Mouse (Mus musculus) heart, adult 2 months (tissue): Measurements from ENCODE around the gene Sytl4. TPM values are rescaled to one million over a fixed set of nuclear protein-coding genes. Genes with fewer than 3 reads are reported as not detected.

ENCODE experiments used
- DNase-seq, 2 experiments: peaks; one replicate each; pipeline ENCODE4 v3.0.0; 2021
- H3K27ac ChIP-seq: fragments of 200-600 bp; 2 replicates; pipeline ENCODE4 v1.8.1; 2022
- H3K27me3 ChIP-seq: fragments of 200-500 bp; 2 replicates; pipeline ENCODE4 v1.6.1; 2012; ENCODE audit warnings: mild to moderate bottlenecking, low read length, inconsistent platforms, mixed read lengths; ENCODE audit not compliant: control insufficient read depth, insufficient read depth
- H3K36me3 ChIP-seq: fragments of 200-500 bp; 2 replicates; pipeline ENCODE4 v1.6.1; 2012; ENCODE audit warnings: low read length, inconsistent platforms; ENCODE audit not compliant: control insufficient read depth, insufficient read depth
- H3K4me1 ChIP-seq: fragments of 200-500 bp; 2 replicates; pipeline ENCODE4 v1.6.1; 2011; ENCODE audit warnings: low read length; ENCODE audit not compliant: control insufficient read depth, insufficient read depth
- H3K4me3 ChIP-seq: fragments of 200-600 bp; 2 replicates; pipeline ENCODE4 v1.8.1; 2022
- H3K79me2 ChIP-seq: fragments of 200-500 bp; replicated peaks from 2 replicates; pipeline ENCODE4 v1.6.1; 2012; ENCODE audit warnings: mild to moderate bottlenecking, inconsistent platforms, low read length, moderate library complexity, mixed read lengths; ENCODE audit not compliant: control insufficient read depth, insufficient read depth
- H3K9ac ChIP-seq: fragments of 200-500 bp; 2 replicates; pipeline ENCODE4 v1.6.1; 2012; ENCODE audit warnings: low read depth, mild to moderate bottlenecking, control low read depth, inconsistent platforms, low read length, mixed read lengths
- CTCF ChIP-seq: fragments of 200-600 bp; IDR thresholded peaks from 2 replicates; pipeline ENCODE4 v1.8.1; 2022; ENCODE audit warnings: antibody characterized with exemption, mild to moderate bottlenecking, moderate library complexity
- EP300 ChIP-seq: fragments of 200-500 bp; IDR thresholded peaks from 2 replicates; pipeline ENCODE4 v1.6.1; 2011; ENCODE audit warnings: low read depth, low read length, control low read depth; ENCODE audit not compliant: insufficient read depth
- POLR2A ChIP-seq: fragments of 200-500 bp; IDR thresholded peaks from 2 replicates; pipeline ENCODE4 v1.6.1; 2011; ENCODE audit warnings: mild to moderate bottlenecking, low read depth, low read length, control low read depth; ENCODE audit not compliant: insufficient read depth
- WGBS: fragments of 180-500 bp; shearing (Covaris S2); methylation state at CpG from one replicate; pipeline ENCODE4 v1.1.7; 2018; 5-methylcytosine and 5-hydroxymethylcytosine counted together
- intact Hi-C: fragments of 180-260 bp; cut with DNase I; formaldehyde crosslinking; loops from one replicate; pipeline ENCODE4 v1.15.1; 2025
- polyA plus RNA-seq: library from polyadenylated mRNA; depleted of rRNA; stranded (reverse); fragments of >200 nt; gene quantifications from 2 replicates; pipeline ENCODE4 v1.2.3, GENCODE M21; 2012
- total RNA-seq, 2 experiments: library from RNA; stranded (reverse); gene quantifications; 2 replicates each; pipeline ENCODE4 v1.2.3; 2021

Sytl4 gene
- total and polyA plus RNA-seq, 3 experiments, result 0.68 to 3.1 (median 1.3) TPM

- WGBS, result 78% methylated on average over 7 of the region's 7 CpGs
- no peak overlapping the region for H3K27ac ChIP-seq
Observed at GRCm38 (mm10) chrX:133954661-133955060, 27.0 kb downstream of the Sytl4 start.

DNA sequence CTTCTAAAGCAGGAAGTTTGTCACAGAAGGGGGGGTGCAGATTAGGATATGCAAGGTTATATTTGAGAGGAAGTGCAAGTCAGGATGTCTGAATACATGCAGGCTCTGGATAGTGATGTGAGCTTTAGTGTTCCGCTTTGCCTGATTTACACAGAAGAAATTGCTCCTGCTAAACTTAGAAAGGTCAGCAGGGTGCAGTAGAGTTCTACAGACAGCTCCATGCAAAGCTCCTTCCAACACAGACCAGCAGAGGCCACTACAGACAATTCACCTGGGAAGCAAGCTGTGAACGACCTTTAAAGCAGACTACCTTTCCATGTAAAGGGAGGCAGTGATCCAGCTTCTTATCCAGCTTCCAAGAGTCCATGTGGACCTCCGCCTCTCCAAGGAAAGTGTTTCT is 34.2 kb downstream of the Sytl4 start:
- Histone ChIP-seq H3K4me3 (no peak overlapping the region), H3K9ac (no peak overlapping the region), H3K79me2 (no peaks in the 10 kb centered on the region), H3K36me3 (no peaks in the 10 kb centered on the region), H3K4me1 (no peaks in the 10 kb centered on the region; the same call in 1 of the 2 replicates), H3K27ac (no peak overlapping the region), H3K27me3 (no peaks in the 10 kb centered on the region)
- TF ChIP-seq POLR2A (no peak), EP300 (0 out of 2 replicates have a peak, but pooled peaks have one; percentile 56), CTCF (peak; percentile 89)
- 29% methylated on average over 3 of the region's 3 CpGs for WGBS
- peak; percentile 15 to 21 for DNase-seq
- intact Hi-C loops, result loop anchor here (1.0 to 10.0 kb wide), 2 partner anchors 72 to 107 kb away; partner anchors contain the start of gene Cstf2

More at GRCm38 (mm10) chrX:133954661-133955060, 27.0 kb downstream of the Sytl4 start:
- H3K4me3 ChIP-seq, result no peak overlapping the region
- H3K9ac ChIP-seq, result no peak overlapping the region
- no peaks in the 10 kb centered on the region for H3K36me3 ChIP-seq
- intact Hi-C loops, result no loop called here
- no peaks in the 10 kb centered on the region for H3K4me1 ChIP-seq
- no peak for DNase-seq
- TF ChIP-seq EP300, result no peak
- no peak for TF ChIP-seq CTCF
- no peak for TF ChIP-seq POLR2A
- no peaks in the 10 kb centered on the region for H3K79me2 ChIP-seq
- H3K27me3 ChIP-seq, result no peaks in the 10 kb centered on the region

GRCm38 (mm10) chrX:133939561-133939960 is 42.1 kb downstream of the Sytl4 start:
- WGBS, result 28% methylated on average over 1 of the region's 1 CpGs
- Histone ChIP-seq H3K4me3 (no peak overlapping the region), H3K79me2 (no peaks in the 10 kb centered on the region), H3K9ac (no peak overlapping the region), H3K36me3 (no peaks in the 10 kb centered on the region), H3K27me3 (no peaks in the 10 kb centered on the region), H3K4me1 (no peaks in the 10 kb centered on the region), H3K27ac (no peak overlapping the region)
- no peak for DNase-seq
- TF ChIP-seq POLR2A (no peak), CTCF (no peak), EP300 (no peak)
- intact Hi-C loops, result no loop called here

DNA sequence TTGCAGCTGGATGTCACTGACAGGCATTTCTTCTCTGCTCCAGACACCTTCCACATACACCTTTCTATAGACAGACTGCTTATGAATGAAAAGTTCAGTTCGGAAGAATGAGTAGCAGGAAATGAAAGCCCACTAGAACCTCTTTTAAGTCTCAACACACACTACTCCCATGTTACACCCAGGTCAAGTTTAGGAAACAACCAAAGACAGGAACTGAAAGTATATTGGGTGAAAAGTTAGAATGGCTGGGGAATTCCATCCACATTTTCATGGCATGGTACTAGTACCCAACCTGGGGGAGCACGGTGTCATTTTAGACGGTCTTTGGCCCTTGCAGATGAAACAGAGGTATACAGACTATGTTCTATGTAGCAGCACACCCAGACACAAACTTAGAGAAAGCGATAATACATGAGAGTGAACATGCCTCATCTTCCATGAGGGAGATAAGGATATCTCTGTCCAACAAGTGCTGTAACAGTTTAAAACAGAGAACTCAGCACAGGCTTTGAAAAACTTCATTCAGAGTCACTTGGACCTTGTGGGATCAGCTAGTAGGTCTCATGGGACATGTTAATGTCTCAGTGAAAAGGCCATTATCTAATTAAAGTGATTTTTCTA is 44.9 kb downstream of the Sytl4 start:
- H3K27me3 ChIP-seq, result no peaks in the 10 kb centered on the region
- DNase-seq, result no peak
- intact Hi-C loops, result no loop called here
- WGBS, result 66% methylated on average over 4 of the region's 4 CpGs
- H3K79me2 ChIP-seq, result no peaks in the 10 kb centered on the region
- H3K9ac ChIP-seq, result no peak overlapping the region
- TF ChIP-seq EP300, result no peak
- no peak for TF ChIP-seq CTCF
- TF ChIP-seq POLR2A, result no peak
- no peaks in the 10 kb centered on the region for H3K36me3 ChIP-seq
- no peaks in the 10 kb centered on the region for H3K4me1 ChIP-seq
- no peak overlapping the region for H3K27ac ChIP-seq
- no peak overlapping the region for H3K4me3 ChIP-seq

GRCm38 (mm10) chrX:133931302-133932013 is 50.2 kb downstream of the Sytl4 start:
- intact Hi-C loops, result loop anchor here (5.0 kb wide), 1 partner anchor 86 kb away; no protein-coding TSS in a partner anchor

GRCm38 (mm10) chrX:133926760-133927159 is 54.9 kb downstream of the Sytl4 start:
- H3K27me3 ChIP-seq, result no peaks in the 10 kb centered on the region
- TF ChIP-seq EP300, result no peak
- no peak for TF ChIP-seq CTCF
- no peak for TF ChIP-seq POLR2A
- no peaks in the 10 kb centered on the region for H3K79me2 ChIP-seq
- WGBS, result 75% methylated on average over 5 of the region's 5 CpGs
- no peak overlapping the region for H3K9ac ChIP-seq
- no peaks in the 10 kb centered on the region for H3K4me1 ChIP-seq
- no peak overlapping the region for H3K27ac ChIP-seq
- DNase-seq, result no peak
- no peak overlapping the region for H3K4me3 ChIP-seq
- H3K36me3 ChIP-seq, result no peaks in the 10 kb centered on the region
- intact Hi-C loops, result no loop called here

More at GRCm38 (mm10) chrX:133931302-133932013, 50.2 kb downstream of the Sytl4 start:
- no peak overlapping the region for H3K9ac ChIP-seq
- no peak for TF ChIP-seq EP300
- TF ChIP-seq CTCF, result peak; percentile 78
- TF ChIP-seq POLR2A, result no peak
- H3K36me3 ChIP-seq, result no peaks in the 10 kb centered on the region
- H3K79me2 ChIP-seq, result no peaks in the 10 kb centered on the region
- WGBS, result 50% methylated on average over 12 of the region's 12 CpGs
- H3K4me3 ChIP-seq, result no peak overlapping the region
- H3K27ac ChIP-seq, result no peak overlapping the region
- no peak for DNase-seq
- H3K4me1 ChIP-seq, result no peaks in the 10 kb centered on the region
- no peaks in the 10 kb centered on the region for H3K27me3 ChIP-seq
